Mouse (Mus musculus) olfactory bulb, adult 2 months (tissue): ENCODE data around the gene Miip.

Experiments
- CTCF ChIP-seq: fragments of 200-500 bp; IDR thresholded peaks from 2 replicates; pipeline ENCODE4 v1.5.1; 2012; ENCODE audit warnings: low read depth, mild to moderate bottlenecking, low read length, moderate library complexity; ENCODE audit not compliant: insufficient read depth
- POLR2A ChIP-seq: fragments of 200-500 bp; IDR thresholded peaks from 2 replicates; pipeline ENCODE4 v1.6.1; 2012; ENCODE audit warnings: mild to moderate bottlenecking, low read depth, low read length, moderate library complexity; ENCODE audit not compliant: insufficient read depth

GRCm38 (mm10) chr4:147869238-147869637, 622 bp upstream of the Miip start:
- TF ChIP-seq CTCF (no peak), POLR2A (no peak)
